Mouse (Mus musculus): ENCODE measurements around the gene Ptprd. TPM values are rescaled to one million over a fixed set of nuclear protein-coding genes. Genes with fewer than 3 reads are reported as not detected.

The Ptprd gene
- polyA plus RNA-seq, 1 experiment from 2014 or later: 14.0 TPM

- H3K9me3 ChIP-seq (ENCODE audit: control insufficient read depth, low read length): no peaks in the 10 kb centered on the region
- H3K27ac ChIP-seq (ENCODE audit: low read length): no peak overlapping the region
- ATAC-seq (ENCODE audit: low read depth): no peak
- no peak overlapping the region for H3K9ac ChIP-seq (ENCODE audit: low read length)
- no peaks in the 10 kb centered on the region for H3K4me1 ChIP-seq (replicated peaks; ENCODE audit: control insufficient read depth, insufficient read depth, low read length)
- H3K4me3 ChIP-seq (ENCODE audit: low read length): no peak overlapping the region
- no peaks in the 10 kb centered on the region for H3K36me3 ChIP-seq (ENCODE audit: control insufficient read depth, insufficient read depth, low read length)
- no peaks in the 10 kb centered on the region for H3K27me3 ChIP-seq (ENCODE audit: control insufficient read depth, insufficient read depth, low read depth, low read length)
- no peak overlapping the region for H3K4me2 ChIP-seq (ENCODE audit: low read depth, low read length)
- WGBS: 67% methylated on average over 1 of the region's 1 CpGs
These were observed 1100.9 kb downstream of the Ptprd start for GRCm38 (mm10) chr4:77110894-77111293.

DNA sequence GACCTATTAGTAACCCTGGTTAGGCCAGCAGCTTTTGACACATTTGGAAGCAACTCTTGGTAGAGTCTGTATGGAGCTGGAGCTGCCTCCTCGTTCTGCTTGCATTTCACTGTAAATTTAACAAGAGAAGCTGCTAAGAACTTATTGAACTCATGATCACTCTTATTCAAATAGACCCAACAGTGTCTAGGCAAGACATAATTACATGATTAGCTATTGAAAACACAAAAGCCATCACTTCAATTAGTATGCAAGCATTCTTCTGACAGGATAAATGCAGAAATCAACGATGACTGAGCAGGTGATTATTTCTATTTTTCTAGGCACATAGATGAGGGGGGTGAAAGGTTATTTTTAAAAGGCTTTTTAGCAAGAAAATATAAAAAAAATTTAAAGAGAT, 1104.5 kb downstream of the Ptprd start:
- Histone ChIP-seq H3K27me3 (ENCODE audit: control insufficient read depth, insufficient read depth, low read depth, low read length) (no peaks in the 10 kb centered on the region), H3K4me1 (replicated peaks; ENCODE audit: control insufficient read depth, insufficient read depth, low read length) (no peaks in the 10 kb centered on the region), H3K4me3 (ENCODE audit: low read length) (no peak overlapping the region), H3K9ac (ENCODE audit: low read length) (no peak overlapping the region), H3K36me3 (ENCODE audit: control insufficient read depth, insufficient read depth, low read length) (no peaks in the 10 kb centered on the region), H3K4me2 (ENCODE audit: low read depth, low read length) (no peak overlapping the region), H3K9me3 (ENCODE audit: control insufficient read depth, low read length) (no peaks in the 10 kb centered on the region), H3K27ac (ENCODE audit: low read length) (no peak overlapping the region)
- ATAC-seq (ENCODE audit: low read depth): no peak
- 77% methylated on average over 2 of the region's 2 CpGs for WGBS

DNA sequence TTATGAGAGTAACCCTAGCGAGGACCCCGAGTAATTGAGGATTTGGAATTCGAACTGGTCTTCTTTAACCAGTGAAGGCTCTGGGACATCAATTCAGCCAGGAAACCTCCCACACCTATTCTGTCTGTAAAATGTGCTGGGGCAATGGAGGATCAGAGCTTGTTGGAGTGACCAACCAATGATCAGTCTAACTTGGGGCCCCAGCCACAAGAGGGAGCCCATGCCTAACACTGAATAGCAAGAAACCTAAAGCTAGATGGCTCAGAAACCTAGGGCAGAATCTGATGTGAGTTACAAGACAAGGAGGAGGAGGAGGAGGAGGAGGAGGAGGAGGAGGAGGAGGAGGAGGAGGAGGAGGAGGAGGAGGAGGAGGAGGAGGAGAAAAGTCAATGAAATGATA, 1128.6 kb downstream of the Ptprd start:
- 54% methylated on average over 3 of the region's 3 CpGs for WGBS
- no peak for ATAC-seq (ENCODE audit: low read depth)

DNA sequence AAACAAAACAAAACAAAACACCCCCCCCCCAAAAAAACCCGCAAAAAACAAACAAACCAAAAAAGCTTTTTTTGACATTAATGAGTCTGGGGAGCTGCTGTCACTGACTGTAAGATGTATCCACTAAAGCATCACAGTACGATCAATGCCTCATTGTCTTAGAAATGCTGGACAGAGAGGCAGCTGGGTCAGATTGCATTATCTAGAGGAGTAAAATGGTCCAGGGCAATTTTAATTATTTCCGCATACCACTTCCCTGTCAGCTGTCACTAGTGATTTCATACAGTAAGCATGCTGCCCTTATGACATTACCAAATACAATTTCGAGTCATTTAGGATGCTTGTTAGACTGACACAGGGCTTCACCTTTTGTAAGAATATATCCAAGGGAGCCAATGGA, 1134.2 kb downstream of the Ptprd start:
- H3K4me1 ChIP-seq (replicated peaks; ENCODE audit: control insufficient read depth, insufficient read depth, low read length): no peaks in the 10 kb centered on the region
- ATAC-seq (ENCODE audit: low read depth): no peak
- H3K9me3 ChIP-seq (ENCODE audit: control insufficient read depth, low read length): no peaks in the 10 kb centered on the region
- no peaks in the 10 kb centered on the region for H3K36me3 ChIP-seq (ENCODE audit: control insufficient read depth, insufficient read depth, low read length)
- H3K4me3 ChIP-seq (ENCODE audit: low read length): no peak overlapping the region
- H3K27me3 ChIP-seq (ENCODE audit: control insufficient read depth, insufficient read depth, low read depth, low read length): no peaks in the 10 kb centered on the region
- no peak overlapping the region for H3K4me2 ChIP-seq (ENCODE audit: low read depth, low read length)
- H3K9ac ChIP-seq (ENCODE audit: low read length): no peak overlapping the region
- 84% methylated on average over 4 of the region's 4 CpGs for WGBS
- no peak overlapping the region for H3K27ac ChIP-seq (ENCODE audit: low read length)

More for the DNA sequence above, 1128.6 kb downstream of the Ptprd start:
- H3K4me2 ChIP-seq (ENCODE audit: low read depth, low read length): no peak overlapping the region
- H3K9me3 ChIP-seq (ENCODE audit: control insufficient read depth, low read length): no peaks in the 10 kb centered on the region
- H3K27me3 ChIP-seq (ENCODE audit: control insufficient read depth, insufficient read depth, low read depth, low read length): no peaks in the 10 kb centered on the region
- H3K4me1 ChIP-seq (replicated peaks; ENCODE audit: control insufficient read depth, insufficient read depth, low read length): no peaks in the 10 kb centered on the region
- H3K4me3 ChIP-seq (ENCODE audit: low read length): no peak overlapping the region
- H3K9ac ChIP-seq (ENCODE audit: low read length): no peak overlapping the region
- H3K27ac ChIP-seq (ENCODE audit: low read length): no peak overlapping the region
- H3K36me3 ChIP-seq (ENCODE audit: control insufficient read depth, insufficient read depth, low read length): no peaks in the 10 kb centered on the region

DNA sequence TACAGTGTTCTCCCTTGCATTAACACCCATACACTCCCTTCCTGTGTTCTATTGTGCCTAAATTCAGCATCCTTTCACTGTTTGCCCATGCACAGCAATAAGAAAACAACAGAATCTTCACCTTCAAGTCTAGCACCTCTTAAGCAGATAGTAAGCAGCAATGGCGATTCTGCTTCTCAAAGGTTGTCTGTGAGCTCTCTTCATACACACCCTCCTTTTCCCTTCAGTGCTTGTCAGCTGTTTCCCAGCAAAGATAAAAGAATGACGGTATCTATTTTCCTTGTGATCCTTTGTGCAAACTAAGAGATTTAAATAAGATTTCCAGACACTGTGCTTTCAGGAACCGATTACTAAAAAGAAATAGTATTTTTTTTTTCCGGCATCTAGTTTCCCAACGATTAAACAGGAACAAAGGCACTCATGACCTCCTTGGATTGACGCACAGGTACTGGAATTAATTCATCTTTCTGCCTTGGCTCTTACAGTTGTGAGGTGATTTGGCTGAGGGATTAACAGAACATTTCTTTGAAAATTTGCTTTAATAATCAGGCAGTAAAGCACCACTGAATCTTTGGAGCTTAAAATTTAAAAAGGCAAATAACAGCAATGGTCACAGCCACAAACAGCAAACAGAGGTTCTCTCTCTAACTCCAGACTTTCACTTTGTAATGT, 1161.1 kb downstream of the Ptprd start:
- 60% methylated on average over 6 of the region's 6 CpGs for WGBS
- no peak overlapping the region for H3K9ac ChIP-seq (ENCODE audit: low read length)
- no peaks in the 10 kb centered on the region for H3K36me3 ChIP-seq (ENCODE audit: control insufficient read depth, insufficient read depth, low read length)
- no peak overlapping the region for H3K4me2 ChIP-seq (ENCODE audit: low read depth, low read length)
- H3K9me3 ChIP-seq (ENCODE audit: control insufficient read depth, low read length): no peaks in the 10 kb centered on the region
- no peaks in the 10 kb centered on the region for H3K27me3 ChIP-seq (ENCODE audit: control insufficient read depth, insufficient read depth, low read depth, low read length)
- ATAC-seq (ENCODE audit: low read depth): no peak
- H3K4me3 ChIP-seq (ENCODE audit: low read length): no peak overlapping the region
- H3K27ac ChIP-seq (ENCODE audit: low read length): no peak overlapping the region
- H3K4me1 ChIP-seq (replicated peaks; ENCODE audit: control insufficient read depth, insufficient read depth, low read length): no peaks in the 10 kb centered on the region

DNA sequence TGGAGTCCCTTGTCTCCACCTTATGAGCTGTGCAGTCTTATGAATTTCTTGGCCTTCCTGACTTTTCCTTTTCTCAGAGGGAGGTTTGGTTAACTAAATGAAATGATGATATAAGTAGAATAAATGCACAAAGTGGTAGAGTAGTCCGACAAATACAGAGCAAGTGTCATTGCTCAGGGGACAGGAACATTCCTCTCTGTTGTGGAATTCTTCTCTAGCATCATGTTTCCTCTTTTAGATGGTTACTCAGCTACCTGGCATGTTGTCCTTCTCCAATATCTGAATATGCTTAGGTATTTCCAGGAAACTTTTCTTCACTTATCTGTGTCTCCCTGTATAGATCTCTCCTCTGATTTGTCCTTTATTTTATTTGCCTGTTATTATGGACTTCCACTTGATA, 1207.3 kb downstream of the Ptprd start:
- Histone ChIP-seq H3K4me3 (ENCODE audit: low read length) (no peak overlapping the region), H3K4me2 (ENCODE audit: low read depth, low read length) (no peak overlapping the region), H3K9me3 (ENCODE audit: control insufficient read depth, low read length) (no peaks in the 10 kb centered on the region), H3K4me1 (replicated peaks; ENCODE audit: control insufficient read depth, insufficient read depth, low read length) (no peaks in the 10 kb centered on the region), H3K9ac (ENCODE audit: low read length) (no peak overlapping the region), H3K27ac (ENCODE audit: low read length) (no peak overlapping the region), H3K27me3 (ENCODE audit: control insufficient read depth, insufficient read depth, low read depth, low read length) (no peaks in the 10 kb centered on the region), H3K36me3 (ENCODE audit: control insufficient read depth, insufficient read depth, low read length) (no peaks in the 10 kb centered on the region)
- WGBS: 83% methylated on average over 1 of the region's 1 CpGs
- ATAC-seq (ENCODE audit: low read depth): no peak

- Histone ChIP-seq H3K36me3 (ENCODE audit: control insufficient read depth, insufficient read depth, low read length) (no peaks in the 10 kb centered on the region), H3K27me3 (ENCODE audit: control insufficient read depth, insufficient read depth, low read depth, low read length) (no peaks in the 10 kb centered on the region), H3K4me1 (replicated peaks; ENCODE audit: control insufficient read depth, insufficient read depth, low read length) (no peaks in the 10 kb centered on the region), H3K4me2 (ENCODE audit: low read depth, low read length) (no peak overlapping the region), H3K4me3 (ENCODE audit: low read length) (no peak overlapping the region), H3K27ac (ENCODE audit: low read length) (no peak overlapping the region), H3K9me3 (ENCODE audit: control insufficient read depth, low read length) (no peaks in the 10 kb centered on the region), H3K9ac (ENCODE audit: low read length) (no peak overlapping the region)
- no peak for ATAC-seq (ENCODE audit: low read depth)
- WGBS: 85% methylated on average over 4 of the region's 4 CpGs
These were observed 1215.6 kb downstream of the Ptprd start for GRCm38 (mm10) chr4:76996172-76996571.

DNA sequence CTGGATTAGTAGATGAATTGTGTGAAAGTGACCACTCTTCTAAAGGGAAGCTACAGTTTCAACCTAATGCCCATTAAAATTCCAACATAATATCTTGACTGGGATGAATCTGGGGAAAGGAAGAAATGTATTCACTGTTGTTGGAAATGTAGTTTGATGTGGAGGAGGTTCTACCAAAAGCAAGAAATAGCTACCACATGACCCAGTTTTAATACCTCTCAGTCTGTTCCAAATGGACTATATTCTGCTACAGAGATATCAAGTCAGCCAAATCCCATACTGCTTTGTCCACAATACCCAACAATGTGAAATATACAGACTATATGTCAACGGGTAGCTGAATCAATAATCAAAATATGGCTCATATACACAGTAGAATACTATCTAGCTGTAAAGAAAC, 1221.8 kb downstream of the Ptprd start:
- Histone ChIP-seq H3K9me3 (ENCODE audit: control insufficient read depth, low read length) (no peaks in the 10 kb centered on the region), H3K9ac (ENCODE audit: low read length) (no peak overlapping the region), H3K27ac (ENCODE audit: low read length) (no peak overlapping the region), H3K4me2 (ENCODE audit: low read depth, low read length) (no peak overlapping the region), H3K27me3 (ENCODE audit: control insufficient read depth, insufficient read depth, low read depth, low read length) (no peaks in the 10 kb centered on the region), H3K4me3 (ENCODE audit: low read length) (no peak overlapping the region), H3K36me3 (ENCODE audit: control insufficient read depth, insufficient read depth, low read length) (no peaks in the 10 kb centered on the region), H3K4me1 (replicated peaks; ENCODE audit: control insufficient read depth, insufficient read depth, low read length) (no peaks in the 10 kb centered on the region)
- no peak for ATAC-seq (ENCODE audit: low read depth)
- 77% methylated on average over 1 of the region's 1 CpGs for WGBS

- Histone ChIP-seq H3K27ac (ENCODE audit: low read length) (no peak overlapping the region), H3K36me3 (ENCODE audit: control insufficient read depth, insufficient read depth, low read length) (no peaks in the 10 kb centered on the region), H3K9ac (ENCODE audit: low read length) (no peak overlapping the region), H3K27me3 (ENCODE audit: control insufficient read depth, insufficient read depth, low read depth, low read length) (no peaks in the 10 kb centered on the region), H3K4me2 (ENCODE audit: low read depth, low read length) (no peak overlapping the region), H3K4me3 (ENCODE audit: low read length) (no peak overlapping the region), H3K4me1 (replicated peaks; ENCODE audit: control insufficient read depth, insufficient read depth, low read length) (no peaks in the 10 kb centered on the region), H3K9me3 (ENCODE audit: control insufficient read depth, low read length) (no peaks in the 10 kb centered on the region)
- ATAC-seq (ENCODE audit: low read depth): no peak
- WGBS: 80% methylated on average over 3 of the region's 3 CpGs
These were observed 1234.5 kb downstream of the Ptprd start for GRCm38 (mm10) chr4:76977056-76977809.

Measured in lung, embryonic 16.5 days (tissue).